Mouse (Mus musculus): Measurements from ENCODE around the gene Pon2. TPM values are rescaled to one million over a fixed set of nuclear protein-coding genes. Genes with fewer than 3 reads are reported as not detected.

Pon2 gene
- total and polyA plus RNA-seq, 2 experiments from 2014 or later, result 16.8 to 29.1 TPM

- no peak overlapping the region for H3K4me3 ChIP-seq (ENCODE audit: low read depth, low read length)
- no peaks in the 10 kb centered on the region for H3K9me3 ChIP-seq (ENCODE audit: low read length)
- no peaks in the 10 kb centered on the region for H3K4me1 ChIP-seq (ENCODE audit: insufficient read depth)
- no peak overlapping the region for H3K27ac ChIP-seq (ENCODE audit: low read depth, low read length)
- WGBS, result 60% methylated on average over 6 of the region's 6 CpGs
- no peaks in the 10 kb centered on the region for H3K27me3 ChIP-seq (ENCODE audit: insufficient read depth, low read length)
- H3K36me3 ChIP-seq (ENCODE audit: insufficient read depth), result no peaks in the 10 kb centered on the region
- no peak overlapping the region for H3K4me2 ChIP-seq (ENCODE audit: low read depth)
- TF ChIP-seq CTCF (IDR thresholded peaks at IDR 0.05; ENCODE audit: low read depth), result no peak
- no peak overlapping the region for H3K9ac ChIP-seq
- no peak for DNase-seq
- ATAC-seq, result no peak
Observed at GRCm38 (mm10) chr6:5269641-5270040, 28.6 kb downstream of the Pon2 start.

- ATAC-seq (no peak), DNase-seq (no peak)
- Histone ChIP-seq H3K27ac (ENCODE audit: low read depth, low read length) (no peak overlapping the region), H3K4me1 (ENCODE audit: insufficient read depth) (no peaks in the 10 kb centered on the region), H3K27me3 (ENCODE audit: insufficient read depth, low read length) (no peaks in the 10 kb centered on the region), H3K4me3 (ENCODE audit: low read depth, low read length) (no peak overlapping the region), H3K4me2 (ENCODE audit: low read depth) (no peak overlapping the region), H3K9ac (no peak overlapping the region), H3K36me3 (ENCODE audit: insufficient read depth) (no peaks in the 10 kb centered on the region), H3K9me3 (ENCODE audit: low read length) (no peaks in the 10 kb centered on the region)
- TF ChIP-seq CTCF (IDR thresholded peaks at IDR 0.05; ENCODE audit: low read depth), result no peak
- 65% methylated on average over 8 of the region's 8 CpGs for WGBS
Observed at GRCm38 (mm10) chr6:5264793-5265192, 33.5 kb downstream of the Pon2 start.

- Histone ChIP-seq H3K4me2 (ENCODE audit: low read depth) (no peak overlapping the region), H3K9me3 (ENCODE audit: low read length) (no peaks in the 10 kb centered on the region), H3K27ac (ENCODE audit: low read depth, low read length) (no peak overlapping the region), H3K36me3 (ENCODE audit: insufficient read depth) (no peaks in the 10 kb centered on the region), H3K4me3 (ENCODE audit: low read depth, low read length) (no peak overlapping the region), H3K4me1 (ENCODE audit: insufficient read depth) (no peaks in the 10 kb centered on the region), H3K27me3 (ENCODE audit: insufficient read depth, low read length) (no peaks in the 10 kb centered on the region), H3K9ac (no peak overlapping the region)
- DNase-seq (no peak), ATAC-seq (no peak)
- TF ChIP-seq CTCF (IDR thresholded peaks at IDR 0.05; ENCODE audit: low read depth), result no peak
- WGBS, result 86% methylated on average over 8 of the region's 8 CpGs
Observed at GRCm38 (mm10) chr6:5263250-5263999, 34.8 kb downstream of the Pon2 start.

GRCm38 (mm10) chr6:5262322-5263249 is 35.7 kb downstream of the Pon2 start:
- H3K9me3 ChIP-seq (ENCODE audit: low read length), result no peaks in the 10 kb centered on the region
- H3K9ac ChIP-seq, result no peak overlapping the region
- DNase-seq (no peak), ATAC-seq (no peak)
- no peaks in the 10 kb centered on the region for H3K27me3 ChIP-seq (ENCODE audit: insufficient read depth, low read length)
- H3K4me3 ChIP-seq (ENCODE audit: low read depth, low read length), result no peak overlapping the region
- H3K4me1 ChIP-seq (ENCODE audit: insufficient read depth), result no peaks in the 10 kb centered on the region
- no peak overlapping the region for H3K4me2 ChIP-seq (ENCODE audit: low read depth)
- no peak overlapping the region for H3K27ac ChIP-seq (ENCODE audit: low read depth, low read length)
- no peak for TF ChIP-seq CTCF (IDR thresholded peaks at IDR 0.05; ENCODE audit: low read depth)
- 82% methylated on average over 10 of the region's 10 CpGs for WGBS
- no peaks in the 10 kb centered on the region for H3K36me3 ChIP-seq (ENCODE audit: insufficient read depth)

GRCm38 (mm10) chr6:5255722-5256451 is 42.4 kb downstream of the Pon2 start, which contains the start of gene Pon3:
Pon3 (minus strand) TSS chr6:5256286.
- 13% methylated on average over 16 of the region's 16 CpGs for WGBS
- Histone ChIP-seq H3K4me2 (ENCODE audit: low read depth) (peak within 1 kb of the TSS; percentile 34), H3K4me3 (ENCODE audit: low read depth, low read length) (peak within 1 kb of the TSS; percentile 17; the same call in 1 of the 2 replicates), H3K27me3 (ENCODE audit: insufficient read depth, low read length) (no peaks in the 10 kb centered on the region), H3K36me3 (ENCODE audit: insufficient read depth) (no peaks in the 10 kb centered on the region), H3K27ac (ENCODE audit: low read depth, low read length) (no peak within 1 kb of the TSS), H3K9me3 (ENCODE audit: low read length) (no peaks in the 10 kb centered on the region), H3K9ac (no peak within 1 kb of the TSS), H3K4me1 (ENCODE audit: insufficient read depth) (peaks cover 6% of the 10 kb centered on the region; the same call in 1 of the 2 replicates)
- peak; percentile 48 for ATAC-seq
- no peak for DNase-seq
- TF ChIP-seq CTCF (IDR thresholded peaks at IDR 0.05; ENCODE audit: low read depth), result no peak

- Histone ChIP-seq H3K27me3 (ENCODE audit: insufficient read depth, low read length) (no peaks in the 10 kb centered on the region), H3K36me3 (ENCODE audit: insufficient read depth) (no peaks in the 10 kb centered on the region), H3K4me1 (ENCODE audit: insufficient read depth) (peaks cover 6% of the 10 kb centered on the region; the same call in 1 of the 2 replicates), H3K9me3 (ENCODE audit: low read length) (no peaks in the 10 kb centered on the region), H3K4me3 (ENCODE audit: low read depth, low read length) (no peak overlapping the region), H3K4me2 (ENCODE audit: low read depth) (no peak overlapping the region), H3K27ac (ENCODE audit: low read depth, low read length) (no peak overlapping the region), H3K9ac (no peak overlapping the region)
- 54% methylated on average over 6 of the region's 6 CpGs for WGBS
- TF ChIP-seq CTCF (IDR thresholded peaks at IDR 0.05; ENCODE audit: low read depth), result no peak
- ATAC-seq, result peak; percentile 65
- DNase-seq, result peak; percentile 35
Observed at GRCm38 (mm10) chr6:5255291-5255690, 43.0 kb downstream of the Pon2 start.

Data from forebrain, postnatal 0 days (tissue).